Mouse (Mus musculus) midbrain, embryonic 12.5 days (tissue): Measurements from ENCODE around the gene Anks6. TPM values are rescaled to one million over a fixed set of nuclear protein-coding genes. Genes with fewer than 3 reads are reported as not detected.

Source experiments
- ATAC-seq: fragments of 200-750 bp; cut with Nextera tagmentation; 2 replicates; pipeline ENCODE4 v1.8.0; 2017; ENCODE audit warnings: low read depth, moderate TSS enrichment, moderate library complexity; ENCODE audit not compliant: low FRiP score
- H3K27ac ChIP-seq: fragments of 300-500 bp; sonication (generic); replicated peaks from 2 replicates; pipeline ENCODE4 v1.5.1; 2016; ENCODE audit warnings: mild to moderate bottlenecking
- H3K27me3 ChIP-seq: fragments of 300-500 bp; sonication (generic); 2 replicates; pipeline ENCODE4 v1.6.1; 2016; ENCODE audit warnings: mild to moderate bottlenecking
- H3K36me3 ChIP-seq: fragments of 300-500 bp; sonication (generic); 2 replicates; pipeline ENCODE4 v1.6.1; 2016
- H3K4me1 ChIP-seq: fragments of 300-500 bp; sonication (generic); 2 replicates; pipeline ENCODE4 v1.6.1; 2016
- H3K4me2 ChIP-seq: fragments of 300-500 bp; sonication (generic); replicated peaks from 2 replicates; pipeline ENCODE4 v1.6.1; 2016; ENCODE audit warnings: mild to moderate bottlenecking, moderate library complexity
- H3K4me3 ChIP-seq: fragments of 300-500 bp; sonication (generic); 2 replicates; pipeline ENCODE4 v1.5.1; 2016; ENCODE audit warnings: mild to moderate bottlenecking
- H3K9ac ChIP-seq: fragments of 300-500 bp; sonication (generic); replicated peaks from 2 replicates; pipeline ENCODE4 v1.6.1; 2016; ENCODE audit warnings: mild to moderate bottlenecking, moderate library complexity
- H3K9me3 ChIP-seq: fragments of 300-500 bp; sonication (generic); 2 replicates; pipeline ENCODE4 v1.6.1; 2016; ENCODE audit warnings: mild to moderate bottlenecking
- WGBS: fragments of 180-500 bp; shearing (Covaris S2); methylation state at CpG from one replicate; pipeline ENCODE4 v1.1.7; 2016; 5-methylcytosine and 5-hydroxymethylcytosine counted together
- polyA plus RNA-seq: library from polyadenylated mRNA; unstranded; fragments of >200 nt; fragmentation: Nextera tagmentation; extraction: Ambion mirVana; gene quantifications from 2 replicates; pipeline ENCODE4 v1.2.1, GENCODE M21; 2016

Anks6 gene
- polyA plus RNA-seq, 1 experiment from 2014 or later = 6.5 TPM

GRCm38 (mm10) chr4:46987809-46988208, 69.4 kb downstream of the Anks6 start:
- WGBS = 89% methylated on average over 6 of the region's 6 CpGs

GRCm38 (mm10) chr4:46986054-46986453, 71.2 kb downstream of the Anks6 start:
- ATAC-seq = no peak
- no peak overlapping the region for H3K27ac ChIP-seq

More at GRCm38 (mm10) chr4:46987809-46988208, 69.4 kb downstream of the Anks6 start:
- peaks cover 51% of the 10 kb centered on the region for H3K27me3 ChIP-seq
- peaks cover 24% of the 10 kb centered on the region for H3K4me1 ChIP-seq
- H3K9ac ChIP-seq = no peak overlapping the region
- no peak overlapping the region for H3K4me2 ChIP-seq
- H3K4me3 ChIP-seq = no peak overlapping the region
- no peaks in the 10 kb centered on the region for H3K36me3 ChIP-seq
- no peaks in the 10 kb centered on the region for H3K9me3 ChIP-seq
- no peak for ATAC-seq
- no peak overlapping the region for H3K27ac ChIP-seq

GRCm38 (mm10) chr4:46982912-46983311, 74.3 kb downstream of the Anks6 start:
- Histone ChIP-seq H3K27me3 (peaks cover 8% of the 10 kb centered on the region; the same call in 1 of the 2 replicates), H3K27ac (no peak overlapping the region), H3K36me3 (no peaks in the 10 kb centered on the region), H3K4me3 (no peak overlapping the region), H3K9ac (no peak overlapping the region), H3K4me2 (no peak overlapping the region), H3K9me3 (no peaks in the 10 kb centered on the region), H3K4me1 (no peaks in the 10 kb centered on the region)
- WGBS = 88% methylated on average over 5 of the region's 5 CpGs
- no peak for ATAC-seq

More at GRCm38 (mm10) chr4:46986054-46986453, 71.2 kb downstream of the Anks6 start:
- Histone ChIP-seq H3K9ac (no peak overlapping the region), H3K4me3 (no peak overlapping the region), H3K36me3 (no peaks in the 10 kb centered on the region), H3K9me3 (no peaks in the 10 kb centered on the region), H3K27me3 (peaks cover 33% of the 10 kb centered on the region), H3K4me2 (no peak overlapping the region), H3K4me1 (peaks cover 15% of the 10 kb centered on the region; the same call in 1 of the 2 replicates)

- ATAC-seq = no peak
- Histone ChIP-seq H3K9me3 (no peaks in the 10 kb centered on the region), H3K4me2 (no peak overlapping the region), H3K4me3 (no peak overlapping the region), H3K27ac (no peak overlapping the region), H3K36me3 (no peaks in the 10 kb centered on the region), H3K9ac (no peak overlapping the region), H3K27me3 (peaks cover 8% of the 10 kb centered on the region; the same call in 1 of the 2 replicates), H3K4me1 (no peaks in the 10 kb centered on the region)
- WGBS = 85% methylated on average over 4 of the region's 4 CpGs
Measured at GRCm38 (mm10) chr4:46982094-46982493, 75.1 kb downstream of the Anks6 start.

GRCm38 (mm10) chr4:46978371-46978770, 78.9 kb downstream of the Anks6 start:
- Histone ChIP-seq H3K4me3 (no peak overlapping the region), H3K4me1 (no peaks in the 10 kb centered on the region), H3K9ac (no peak overlapping the region), H3K9me3 (no peaks in the 10 kb centered on the region), H3K36me3 (no peaks in the 10 kb centered on the region), H3K27ac (no peak overlapping the region), H3K27me3 (peaks cover 6% of the 10 kb centered on the region; the same call in 1 of the 2 replicates), H3K4me2 (no peak overlapping the region)
- no peak for ATAC-seq
- WGBS = 86% methylated on average over 6 of the region's 6 CpGs

GRCm38 (mm10) chr4:46977161-46977560, 80.1 kb downstream of the Anks6 start:
- 92% methylated on average over 7 of the region's 7 CpGs for WGBS
- Histone ChIP-seq H3K4me3 (no peak overlapping the region), H3K27ac (no peak overlapping the region), H3K4me1 (no peaks in the 10 kb centered on the region), H3K9ac (no peak overlapping the region), H3K9me3 (no peaks in the 10 kb centered on the region), H3K27me3 (peaks cover 6% of the 10 kb centered on the region; the same call in 1 of the 2 replicates), H3K36me3 (no peaks in the 10 kb centered on the region), H3K4me2 (no peak overlapping the region)
- ATAC-seq = no peak

- Histone ChIP-seq H3K9me3 (no peaks in the 10 kb centered on the region), H3K4me2 (no peak overlapping the region), H3K4me3 (no peak overlapping the region), H3K27ac (no peak overlapping the region), H3K9ac (no peak overlapping the region), H3K27me3 (peaks cover 6% of the 10 kb centered on the region; the same call in 1 of the 2 replicates), H3K36me3 (no peaks in the 10 kb centered on the region), H3K4me1 (no peaks in the 10 kb centered on the region)
- ATAC-seq = no peak
- 84% methylated on average over 11 of the region's 11 CpGs for WGBS
Measured at GRCm38 (mm10) chr4:46976671-46977071, 80.6 kb downstream of the Anks6 start.

- H3K36me3 ChIP-seq = no peaks in the 10 kb centered on the region
- no peak for ATAC-seq
- H3K27ac ChIP-seq = no peak overlapping the region
- 92% methylated on average over 10 of the region's 10 CpGs for WGBS
- no peak overlapping the region for H3K4me3 ChIP-seq
- H3K9me3 ChIP-seq = no peaks in the 10 kb centered on the region
- H3K4me1 ChIP-seq = no peaks in the 10 kb centered on the region
- peaks cover 6% of the 10 kb centered on the region; the same call in 1 of the 2 replicates for H3K27me3 ChIP-seq
- no peak overlapping the region for H3K9ac ChIP-seq
- no peak overlapping the region for H3K4me2 ChIP-seq
Measured at GRCm38 (mm10) chr4:46973322-46973721, 83.9 kb downstream of the Anks6 start.

GRCm38 (mm10) chr4:46967981-46968380, 89.2 kb downstream of the Anks6 start:
- WGBS = 89% methylated on average over 10 of the region's 10 CpGs
- Histone ChIP-seq H3K4me3 (no peak overlapping the region), H3K4me2 (no peak overlapping the region), H3K27ac (no peak overlapping the region), H3K9me3 (no peaks in the 10 kb centered on the region), H3K4me1 (no peaks in the 10 kb centered on the region), H3K36me3 (no peaks in the 10 kb centered on the region), H3K9ac (no peak overlapping the region), H3K27me3 (no peaks in the 10 kb centered on the region)
- ATAC-seq = no peak

GRCm38 (mm10) chr4:46966551-46966950, 90.7 kb downstream of the Anks6 start:
- Histone ChIP-seq H3K9me3 (no peaks in the 10 kb centered on the region), H3K36me3 (no peaks in the 10 kb centered on the region), H3K27ac (no peak overlapping the region), H3K27me3 (no peaks in the 10 kb centered on the region), H3K4me3 (no peak overlapping the region), H3K9ac (no peak overlapping the region), H3K4me1 (no peaks in the 10 kb centered on the region), H3K4me2 (no peak overlapping the region)
- ATAC-seq = no peak

Other genes starting within 250 kb of the Anks6 start
- gene Gabbr2, start 65.6 kb downstream of the Anks6 start, polyA plus RNA-seq = 0.68 and 0.69 TPM in 2 replicates
- 4.4 and 8.5 TPM in 2 replicates for gene Galnt12, start 34.5 kb upstream of the Anks6 start, polyA plus RNA-seq
- gene Col15a1, start 150.7 kb upstream of the Anks6 start, polyA plus RNA-seq = 3.3 and 3.4 TPM in 2 replicates